Comparison of ENCODE assay signal across 8 mouse cellular contexts in the genomic region with DNA sequence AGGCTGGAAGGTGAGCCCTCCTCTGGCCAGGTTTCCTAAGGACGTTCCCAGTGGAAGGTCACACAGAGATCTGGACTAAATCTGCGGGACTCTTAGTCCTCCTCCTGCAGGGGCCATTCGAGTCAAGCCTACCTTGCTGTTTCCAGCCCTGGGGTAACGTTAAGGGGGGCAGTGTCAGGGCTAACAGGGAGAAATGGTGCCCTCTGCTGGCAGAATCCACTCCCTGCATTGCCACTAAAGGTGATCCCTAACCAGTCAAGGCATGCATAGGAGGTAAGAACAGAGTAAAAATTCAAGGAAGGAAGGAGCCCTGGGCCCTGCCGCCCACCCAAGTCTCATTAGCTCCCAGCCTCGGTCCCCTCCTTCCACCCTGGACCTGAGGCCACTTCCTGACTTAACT. TPM values are rescaled to one million over a fixed set of nuclear protein-coding genes. Genes with fewer than 3 reads are reported as not detected.
A peak's percentile ranks its signal among the peaks of the same experiment; 100 is the strongest.
DNase-seq lines count a peak whose midpoint lies in the region; ATAC-seq and TF ChIP-seq lines count a peak whose summit lies in the region.

No protein-coding gene starts in this region.

- WGBS in kidney, embryonic 15.5 days, result 4% methylated on average over 6 of the region's 6 CpGs
- under 1% methylated on average over 6 of the region's 6 CpGs for WGBS in intestine, embryonic 16.5 days
- WGBS in limb, embryonic 10.5 days, result 7% methylated on average over 6 of the region's 6 CpGs
- WGBS in midbrain, postnatal 0 days, result 4% methylated on average over 6 of the region's 6 CpGs

- H3K9ac ChIP-seq in kidney, embryonic 15.5 days, result no peak overlapping the region
- H3K9ac ChIP-seq in intestine, embryonic 16.5 days (ENCODE audit: low read depth, low read length), result no peak overlapping the region
- H3K9ac ChIP-seq in midbrain, postnatal 0 days (replicated peaks; ENCODE audit: low read length, poor library complexity, severe bottlenecking), result no peak overlapping the region

- H3K27ac ChIP-seq in kidney, embryonic 15.5 days, result no peak overlapping the region
- H3K27ac ChIP-seq in intestine, embryonic 16.5 days (ENCODE audit: low read length), result no peak overlapping the region
- no peak overlapping the region for H3K27ac ChIP-seq in limb, embryonic 10.5 days
- H3K27ac ChIP-seq in midbrain, postnatal 0 days (ENCODE audit: low read depth, low read length), result no peak overlapping the region

- H3K4me1 ChIP-seq in kidney, embryonic 15.5 days, result peaks cover 32% of the 10 kb centered on the region
- H3K4me1 ChIP-seq in intestine, embryonic 16.5 days (ENCODE audit: control insufficient read depth, insufficient read depth, low read length), result peaks cover 4% of the 10 kb centered on the region; the same call in 1 of the 2 replicates
- peaks cover 28% of the 10 kb centered on the region for H3K4me1 ChIP-seq in limb, embryonic 10.5 days
- H3K4me1 ChIP-seq in midbrain, postnatal 0 days (ENCODE audit: insufficient read depth, low read length), result no peaks in the 10 kb centered on the region

- no peaks in the 10 kb centered on the region for H3K9me3 ChIP-seq in kidney, embryonic 15.5 days (replicated peaks)
- no peaks in the 10 kb centered on the region for H3K9me3 ChIP-seq in intestine, embryonic 16.5 days (ENCODE audit: control insufficient read depth, low read length)
- H3K9me3 ChIP-seq in limb, embryonic 10.5 days (replicated peaks), result no peaks in the 10 kb centered on the region
- no peaks in the 10 kb centered on the region for H3K9me3 ChIP-seq in midbrain, postnatal 0 days (ENCODE audit: low read length)

- no peak overlapping the region for H3K4me3 ChIP-seq in kidney, embryonic 15.5 days (replicated peaks)
- H3K4me3 ChIP-seq in intestine, embryonic 16.5 days (ENCODE audit: low read length), result no peak overlapping the region
- H3K4me3 ChIP-seq in limb, embryonic 10.5 days, result no peak overlapping the region
- no peak overlapping the region for H3K4me3 ChIP-seq in midbrain, postnatal 0 days (ENCODE audit: low read depth, low read length)

- peaks cover 14% of the 10 kb centered on the region for H3K36me3 ChIP-seq in kidney, embryonic 15.5 days
- H3K36me3 ChIP-seq in intestine, embryonic 16.5 days (ENCODE audit: control insufficient read depth, insufficient read depth, low read length), result no peaks in the 10 kb centered on the region
- peaks cover 14% of the 10 kb centered on the region for H3K36me3 ChIP-seq in limb, embryonic 10.5 days
- no peaks in the 10 kb centered on the region; the same call in 1 of the 2 replicates for H3K36me3 ChIP-seq in midbrain, postnatal 0 days (ENCODE audit: insufficient read depth, low read length)

- no peak overlapping the region for H3K4me2 ChIP-seq in kidney, embryonic 15.5 days
- no peak overlapping the region for H3K4me2 ChIP-seq in intestine, embryonic 16.5 days (ENCODE audit: low read depth, low read length)
- H3K4me2 ChIP-seq in midbrain, postnatal 0 days (ENCODE audit: low read depth, low read length, poor library complexity, severe bottlenecking), result no peak overlapping the region

- TF ChIP-seq CTCF in midbrain, postnatal 0 days (IDR thresholded peaks at IDR 0.05), result peak; percentile 94

- ATAC-seq in kidney, embryonic 15.5 days (replicated peaks; ENCODE audit: low FRiP score), result no peak; the same call in 1 of the 2 replicates
- ATAC-seq in intestine, embryonic 16.5 days, result peak; percentile 54
- ATAC-seq in midbrain, postnatal 0 days (ENCODE audit: low FRiP score), result no peak

- no peaks in the 10 kb centered on the region for H3K27me3 ChIP-seq in kidney, embryonic 15.5 days
- H3K27me3 ChIP-seq in intestine, embryonic 16.5 days (replicated peaks; ENCODE audit: control insufficient read depth, insufficient read depth, low read length), result no peaks in the 10 kb centered on the region
- no peaks in the 10 kb centered on the region for H3K27me3 ChIP-seq in limb, embryonic 10.5 days (ENCODE audit: low read depth, poor library complexity, severe bottlenecking)
- no peaks in the 10 kb centered on the region for H3K27me3 ChIP-seq in midbrain, postnatal 0 days (ENCODE audit: insufficient read depth, low read length)

- DNase-seq in kidney, adult 11 months, result peak; percentile 70
- peak; percentile 92 to 94 for DNase-seq in cerebellum, postnatal 10 days
- peak; percentile 81 for DNase-seq in gastrocnemius, adult 18-20 months (ENCODE audit: low spot score)
- DNase-seq in limb, embryonic 10.5 days (ENCODE audit: low spot score), result peak; percentile 89
- DNase-seq in midbrain, postnatal 0 days (ENCODE audit: low spot score), result peak; percentile 79
- DNase-seq in spleen, postnatal 36 days (ENCODE audit: low spot score in 2 of 2), result peak; percentile 33 to 35

RNA-seq across cellular contexts. Expression of a gene that starts 15.0 kb away (rescaled TPM):
- 36.4 and 46.2 TPM in 2 replicates for polyA plus RNA-seq in kidney, embryonic 15.5 days (2015; fragmentation: Nextera tagmentation; extraction: Ambion mirVana)
- under 1 TPM in 1 of 2 experiments, not detected in 1; 0.23 TPM for total RNA-seq in gastrocnemius, adult 18-20 months (2021)
- polyA plus RNA-seq in intestine, embryonic 16.5 days (2015; fragmentation: Nextera tagmentation; extraction: Ambion mirVana), result 13.7 and 14.9 TPM in 2 replicates
- 19.5 and 26.3 TPM in 2 replicates for polyA plus RNA-seq in limb, embryonic 10.5 days (2016; fragmentation: Nextera tagmentation; extraction: Ambion mirVana)
- total RNA-seq in midbrain, postnatal 0 days (2014; rRNA removed), result 2.8 and 10.5 TPM in 2 replicates
- polyA plus RNA-seq in midbrain, postnatal 0 days (2015; fragmentation: Nextera tagmentation; extraction: Ambion mirVana), result 3.8 and 4.7 TPM in 2 replicates

RNA-seq across cellular contexts. Expression of a gene that starts 25.7 kb away (rescaled TPM):
- polyA plus RNA-seq in kidney, embryonic 15.5 days (2015; fragmentation: Nextera tagmentation; extraction: Ambion mirVana), result 20.0 and 20.1 TPM in 2 replicates
- 1 to 10 TPM; 5.5 to 6.3 TPM for total RNA-seq in gastrocnemius, adult 18-20 months (2021)
- polyA plus RNA-seq in intestine, embryonic 16.5 days (2015; fragmentation: Nextera tagmentation; extraction: Ambion mirVana), result 16.9 and 17.3 TPM in 2 replicates
- 11.2 and 14.3 TPM in 2 replicates for polyA plus RNA-seq in limb, embryonic 10.5 days (2016; fragmentation: Nextera tagmentation; extraction: Ambion mirVana)
- total RNA-seq in midbrain, postnatal 0 days (2014; rRNA removed), result 12.2 and 17.4 TPM in 2 replicates
- 10.9 and 11.8 TPM in 2 replicates for polyA plus RNA-seq in midbrain, postnatal 0 days (2015; fragmentation: Nextera tagmentation; extraction: Ambion mirVana)

RNA-seq across cellular contexts. Expression of a gene that starts 34.7 kb away (rescaled TPM):
- polyA plus RNA-seq in kidney, embryonic 15.5 days (2015; fragmentation: Nextera tagmentation; extraction: Ambion mirVana), result 2.6 and 6.2 TPM in 2 replicates
- total RNA-seq in gastrocnemius, adult 18-20 months (2021), result not detected
- polyA plus RNA-seq in intestine, embryonic 16.5 days (2015; fragmentation: Nextera tagmentation; extraction: Ambion mirVana), result 0.31 and 0.43 TPM in 2 replicates
- 0.63 and 1.0 TPM in 2 replicates for polyA plus RNA-seq in limb, embryonic 10.5 days (2016; fragmentation: Nextera tagmentation; extraction: Ambion mirVana)
- 2.8 and 3.3 TPM in 2 replicates for total RNA-seq in midbrain, postnatal 0 days (2014; rRNA removed)
- polyA plus RNA-seq in midbrain, postnatal 0 days (2015; fragmentation: Nextera tagmentation; extraction: Ambion mirVana), result 0.91 and 0.95 TPM in 2 replicates

Comparison
In these comparisons a context has a peak if more than half of its experiments do, and no peak if none do; other contexts are left out.
1. DNase-seq: peak in every context shown above with its lines; median percentile 93 in cerebellum, postnatal 10 days; 89 in limb, embryonic 10.5 days; 81 in gastrocnemius, adult 18-20 months; 79 in midbrain, postnatal 0 days; 70 in kidney, adult 11 months; 34 in spleen, postnatal 36 days.